Mouse (Mus musculus): Measurements from ENCODE around the gene Olfr1239. TPM values are rescaled to one million over a fixed set of nuclear protein-coding genes. Genes with fewer than 3 reads are reported as not detected.

Olfr1239 gene
- not detected in 2 replicates for polyA plus RNA-seq (2015; fragmentation: Nextera tagmentation; extraction: Ambion mirVana)

GRCm38 (mm10) chr2:89420307-89420706, at the start of gene Olfr1239:
Gene Olfr1239 (minus strand): TSS chr2:89420407.
- H3K27ac ChIP-seq, result no peak within 1 kb of the TSS
- no peaks in the 10 kb centered on the region for H3K36me3 ChIP-seq
- no peak within 1 kb of the TSS for H3K9ac ChIP-seq
- H3K4me3 ChIP-seq, result no peak within 1 kb of the TSS
- no peak within 1 kb of the TSS for H3K4me2 ChIP-seq (replicated peaks)
- ATAC-seq (ENCODE audit: low FRiP score, low read depth), result no peak
- H3K4me1 ChIP-seq, result no peaks in the 10 kb centered on the region
- H3K9me3 ChIP-seq, result no peaks in the 10 kb centered on the region
- 95% methylated on average over 2 of the region's 2 CpGs for WGBS
- H3K27me3 ChIP-seq, result no peaks in the 10 kb centered on the region

GRCm38 (mm10) chr2:89442900-89443299, 22.7 kb upstream of the Olfr1239 start, which contains the start of gene Olfr1240:
Gene Olfr1240 (minus strand): TSS chr2:89443000.
- Histone ChIP-seq H3K4me1 (no peaks in the 10 kb centered on the region), H3K4me2 (replicated peaks) (no peak within 1 kb of the TSS), H3K27ac (no peak within 1 kb of the TSS), H3K4me3 (no peak within 1 kb of the TSS), H3K36me3 (no peaks in the 10 kb centered on the region), H3K27me3 (no peaks in the 10 kb centered on the region), H3K9ac (no peak within 1 kb of the TSS), H3K9me3 (no peaks in the 10 kb centered on the region)
- no peak for ATAC-seq (ENCODE audit: low FRiP score, low read depth)
- WGBS, result 81% methylated on average over 3 of the region's 3 CpGs

GRCm38 (mm10) chr2:89414557-89414956, 5.7 kb downstream of the Olfr1239 start:
- WGBS, result 86% methylated on average over 1 of the region's 1 CpGs

GRCm38 (mm10) chr2:89409576-89409975, 10.6 kb downstream of the Olfr1239 start, which contains the start of gene Olfr1238:
Gene Olfr1238 (minus strand): TSS chr2:89409676.
- H3K36me3 ChIP-seq, result no peaks in the 10 kb centered on the region
- no peak within 1 kb of the TSS for H3K27ac ChIP-seq
- ATAC-seq (ENCODE audit: low FRiP score, low read depth), result no peak
- H3K4me3 ChIP-seq, result no peak within 1 kb of the TSS
- WGBS, result 88% methylated on average over 2 of the region's 2 CpGs
- no peaks in the 10 kb centered on the region for H3K9me3 ChIP-seq
- H3K4me1 ChIP-seq, result no peaks in the 10 kb centered on the region
- no peak within 1 kb of the TSS for H3K9ac ChIP-seq
- no peaks in the 10 kb centered on the region for H3K27me3 ChIP-seq
- no peak within 1 kb of the TSS for H3K4me2 ChIP-seq (replicated peaks)

More at GRCm38 (mm10) chr2:89414557-89414956, 5.7 kb downstream of the Olfr1239 start:
- no peak overlapping the region for H3K4me2 ChIP-seq (replicated peaks)
- no peaks in the 10 kb centered on the region for H3K36me3 ChIP-seq
- no peak for ATAC-seq (ENCODE audit: low FRiP score, low read depth)
- no peak overlapping the region for H3K4me3 ChIP-seq
- no peaks in the 10 kb centered on the region for H3K9me3 ChIP-seq
- no peaks in the 10 kb centered on the region for H3K4me1 ChIP-seq
- no peak overlapping the region for H3K27ac ChIP-seq
- no peaks in the 10 kb centered on the region for H3K27me3 ChIP-seq
- no peak overlapping the region for H3K9ac ChIP-seq

- H3K4me3 ChIP-seq, result no peak overlapping the region
- H3K4me1 ChIP-seq, result no peaks in the 10 kb centered on the region
- no peaks in the 10 kb centered on the region for H3K9me3 ChIP-seq
- no peak overlapping the region for H3K9ac ChIP-seq
- no peak overlapping the region for H3K27ac ChIP-seq
- no peak for ATAC-seq (ENCODE audit: low FRiP score, low read depth)
- no peaks in the 10 kb centered on the region for H3K36me3 ChIP-seq
- H3K4me2 ChIP-seq (replicated peaks), result no peak overlapping the region
- WGBS, result 68% methylated on average over 1 of the region's 1 CpGs
- H3K27me3 ChIP-seq, result no peaks in the 10 kb centered on the region
These were observed 19.3 kb downstream of the Olfr1239 start for GRCm38 (mm10) chr2:89400882-89401281.

Other genes starting within 250 kb of the Olfr1239 start
- not detected in 2 replicates for gene Olfr1225, start 245.7 kb downstream of the Olfr1239 start, polyA plus RNA-seq (2015; fragmentation: Nextera tagmentation; extraction: Ambion mirVana)
- not detected in 2 replicates for gene Olfr1226, start 220.4 kb downstream of the Olfr1239 start, polyA plus RNA-seq (2015; fragmentation: Nextera tagmentation; extraction: Ambion mirVana)
- not detected in 2 replicates for gene Olfr1228, start 166.3 kb downstream of the Olfr1239 start, polyA plus RNA-seq (2015; fragmentation: Nextera tagmentation; extraction: Ambion mirVana)
- gene Olfr1229, start 132.4 kb downstream of the Olfr1239 start, polyA plus RNA-seq (2015; fragmentation: Nextera tagmentation; extraction: Ambion mirVana), result not detected in 2 replicates
- gene Olfr1230, start 123.1 kb downstream of the Olfr1239 start, polyA plus RNA-seq (2015; fragmentation: Nextera tagmentation; extraction: Ambion mirVana), result not detected in 2 replicates
- not detected in 2 replicates for gene Olfr1231, start 113.3 kb downstream of the Olfr1239 start, polyA plus RNA-seq (2015; fragmentation: Nextera tagmentation; extraction: Ambion mirVana)
- not detected in 2 replicates for gene Olfr1232, start 90.7 kb downstream of the Olfr1239 start, polyA plus RNA-seq (2015; fragmentation: Nextera tagmentation; extraction: Ambion mirVana)
- gene Olfr1233, start 78.0 kb downstream of the Olfr1239 start, polyA plus RNA-seq (2015; fragmentation: Nextera tagmentation; extraction: Ambion mirVana), result not detected in 2 replicates
- gene Olfr1234, start 55.5 kb downstream of the Olfr1239 start, polyA plus RNA-seq (2015; fragmentation: Nextera tagmentation; extraction: Ambion mirVana), result not detected in 2 replicates
- not detected in 2 replicates for gene Olfr1238, start 10.7 kb downstream of the Olfr1239 start, polyA plus RNA-seq (2015; fragmentation: Nextera tagmentation; extraction: Ambion mirVana)
- not detected in 2 replicates for gene Olfr1240, start 22.6 kb upstream of the Olfr1239 start, polyA plus RNA-seq (2015; fragmentation: Nextera tagmentation; extraction: Ambion mirVana)
- not detected in 2 replicates for gene Olfr1241, start 66.7 kb upstream of the Olfr1239 start, polyA plus RNA-seq (2015; fragmentation: Nextera tagmentation; extraction: Ambion mirVana)
- not detected in 2 replicates for gene Olfr1242, start 77.9 kb upstream of the Olfr1239 start, polyA plus RNA-seq (2015; fragmentation: Nextera tagmentation; extraction: Ambion mirVana)
- not detected in 2 replicates for gene Olfr1243, start 111.1 kb upstream of the Olfr1239 start, polyA plus RNA-seq (2015; fragmentation: Nextera tagmentation; extraction: Ambion mirVana)
- not detected in 2 replicates for gene Olfr1245, start 158.0 kb upstream of the Olfr1239 start, polyA plus RNA-seq (2015; fragmentation: Nextera tagmentation; extraction: Ambion mirVana)
- not detected in 2 replicates for gene Olfr1246, start 172.8 kb upstream of the Olfr1239 start, polyA plus RNA-seq (2015; fragmentation: Nextera tagmentation; extraction: Ambion mirVana)
- not detected in 2 replicates for gene Olfr1247, start 193.7 kb upstream of the Olfr1239 start, polyA plus RNA-seq (2015; fragmentation: Nextera tagmentation; extraction: Ambion mirVana)
- gene Olfr1248, start 197.8 kb upstream of the Olfr1239 start, polyA plus RNA-seq (2015; fragmentation: Nextera tagmentation; extraction: Ambion mirVana), result not detected in 2 replicates
- not detected in 2 replicates for gene Olfr1249, start 214.6 kb upstream of the Olfr1239 start, polyA plus RNA-seq (2015; fragmentation: Nextera tagmentation; extraction: Ambion mirVana)
- not detected in 2 replicates for gene Olfr1250, start 241.1 kb upstream of the Olfr1239 start, polyA plus RNA-seq (2015; fragmentation: Nextera tagmentation; extraction: Ambion mirVana)